Mouse (Mus musculus) layer of hippocampus, adult 18-20 months (tissue): ENCODE results near the gene Gm20696. TPM values are rescaled to one million over a fixed set of nuclear protein-coding genes. Genes with fewer than 3 reads are reported as not detected.
A peak's percentile ranks its signal among the peaks of the same experiment; 100 is the strongest.

ENCODE experiments used
- DNase-seq, 2 experiments: peaks; one replicate each; pipeline ENCODE4 v3.0.0; 2022; ENCODE audit warnings: low spot score in 2 of 2
- total RNA-seq, 2 experiments: library from RNA; stranded (reverse); gene quantifications; 2 replicates each; pipeline ENCODE4 v1.2.3; 2021

Gene Gm20696
- total RNA-seq, 2 experiments from 2014 or later: 5.7 to 7.4 TPM

DNA sequence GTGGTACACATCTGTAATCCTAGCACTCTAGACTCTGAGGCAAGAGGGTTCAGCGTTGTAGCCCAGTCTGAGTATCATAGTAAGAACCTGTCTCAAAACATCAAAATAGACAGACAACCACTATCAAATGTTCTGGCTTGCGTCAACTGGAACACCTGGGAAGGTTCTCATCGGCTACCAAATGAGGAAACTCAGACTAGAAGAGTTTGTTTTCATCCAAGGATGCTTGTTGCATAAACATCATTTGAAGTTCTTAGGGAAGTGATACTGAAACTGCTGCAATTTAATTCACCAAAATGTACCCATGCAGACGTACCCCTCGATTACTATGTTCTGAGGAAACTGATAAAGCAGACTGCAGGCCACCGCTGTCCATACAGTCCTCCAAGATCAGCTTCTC, 366.4 kb downstream of the Gm20696 start:
- no peak for DNase-seq

DNA sequence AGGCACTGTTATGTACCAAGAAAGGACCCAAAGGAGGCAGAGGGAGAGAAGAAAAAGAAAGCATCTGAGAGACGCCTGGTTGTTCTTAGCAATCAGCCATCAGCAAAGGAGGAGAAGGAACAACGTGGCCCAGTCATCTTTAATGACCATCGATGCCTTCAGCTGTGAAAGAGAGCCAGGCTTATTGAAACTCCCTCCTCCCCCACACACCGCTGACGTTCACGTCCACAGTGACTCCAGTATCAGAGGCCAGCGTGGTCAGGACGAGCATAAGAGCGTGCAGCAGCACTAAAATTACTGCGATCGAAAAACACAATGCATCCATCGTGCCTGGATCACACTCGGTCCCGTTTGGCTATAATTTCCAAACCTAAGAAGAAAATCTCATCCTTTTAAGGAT, 367.4 kb downstream of the Gm20696 start:
- peak in 1 of 2 experiments; percentile 16 for DNase-seq

- DNase-seq: no peak
These were observed 369.1 kb downstream of the Gm20696 start for GRCm38 (mm10) chr6:99297535-99297934.

DNA sequence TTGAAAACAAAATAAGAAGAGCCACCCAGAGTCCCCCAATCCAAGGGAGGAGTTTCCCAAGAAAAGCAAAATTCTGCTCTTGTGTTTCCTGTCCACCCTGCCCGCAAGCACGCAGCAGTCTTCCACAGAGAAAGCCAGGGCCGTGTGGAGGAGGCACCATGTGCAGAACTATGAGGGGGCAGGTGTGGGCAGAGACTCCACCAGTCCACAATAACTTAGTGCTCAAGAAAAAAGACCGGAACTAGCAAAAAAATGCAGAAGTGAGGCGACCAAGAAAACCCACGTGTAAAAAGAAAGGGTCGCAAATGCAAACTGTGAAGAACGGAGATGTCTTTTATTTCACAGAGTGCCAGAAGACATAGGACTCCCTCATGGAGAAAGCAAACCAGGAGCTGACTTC, 371.1 kb downstream of the Gm20696 start:
- no peak for DNase-seq

DNA sequence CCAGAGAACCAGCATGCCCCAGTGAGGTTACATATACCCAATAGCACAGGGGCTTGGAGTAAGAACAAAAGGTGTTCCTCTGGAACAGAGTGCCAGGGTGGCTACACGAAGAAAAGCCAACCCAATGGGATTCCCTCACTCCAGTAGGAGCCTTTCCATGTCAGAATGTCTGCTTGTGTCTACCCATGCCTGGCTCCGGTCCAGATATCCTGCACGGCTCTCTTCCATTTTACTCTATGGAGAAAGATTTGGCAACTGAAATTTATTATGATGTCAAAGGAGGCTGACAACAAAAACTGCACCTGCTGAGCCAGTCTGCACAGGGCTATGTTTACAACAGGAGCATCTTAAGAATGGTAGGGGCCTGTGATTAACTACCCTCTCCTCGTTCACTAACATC, 377.4 kb downstream of the Gm20696 start:
- no peak for DNase-seq

DNA sequence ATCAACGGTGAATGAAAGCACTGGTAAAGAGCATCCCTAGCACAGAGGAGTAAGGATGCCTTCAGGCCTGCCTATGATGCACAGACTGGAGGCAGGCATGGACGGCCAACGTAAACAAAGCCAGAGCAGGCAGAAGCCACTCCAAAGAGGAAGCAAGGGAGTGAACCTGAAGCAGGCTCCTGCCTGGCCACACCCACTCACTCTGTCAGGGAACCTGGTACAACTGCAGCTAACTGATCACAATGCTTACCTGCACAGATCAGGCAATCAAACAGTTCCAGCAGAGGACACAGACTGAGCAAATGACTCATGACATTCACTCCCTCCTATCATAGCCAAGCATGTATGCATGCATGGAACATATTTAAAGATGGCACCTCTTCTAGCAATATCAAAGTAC, 381.6 kb downstream of the Gm20696 start:
- DNase-seq: no peak

- no peak for DNase-seq
These were observed 382.6 kb downstream of the Gm20696 start for GRCm38 (mm10) chr6:99284019-99284418.

GRCm38 (mm10) chr6:99282866-99283657, 383.5 kb downstream of the Gm20696 start:
- no peak for DNase-seq

DNA sequence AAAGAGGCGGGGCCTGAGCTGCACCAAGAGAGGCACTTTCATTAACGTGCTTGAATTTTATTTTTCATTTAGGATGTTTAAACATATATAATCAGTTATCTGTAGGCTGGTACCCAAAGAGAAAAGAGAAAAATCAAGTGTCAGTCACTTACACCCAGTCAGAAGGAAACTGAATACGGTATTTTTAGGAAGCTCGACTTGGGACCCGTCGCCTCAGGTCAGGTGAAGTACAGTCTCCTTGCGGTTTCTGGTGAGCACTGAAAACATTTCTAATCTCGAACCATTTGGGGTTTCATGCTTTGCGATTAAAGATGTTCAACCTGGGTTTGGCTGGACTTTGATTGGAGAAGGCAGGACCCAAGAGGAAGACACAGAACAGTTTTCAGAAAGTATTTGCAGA, 385.2 kb downstream of the Gm20696 start:
- no peak for DNase-seq

- no peak for DNase-seq
These were observed 386.0 kb downstream of the Gm20696 start for GRCm38 (mm10) chr6:99280619-99281018.

DNA sequence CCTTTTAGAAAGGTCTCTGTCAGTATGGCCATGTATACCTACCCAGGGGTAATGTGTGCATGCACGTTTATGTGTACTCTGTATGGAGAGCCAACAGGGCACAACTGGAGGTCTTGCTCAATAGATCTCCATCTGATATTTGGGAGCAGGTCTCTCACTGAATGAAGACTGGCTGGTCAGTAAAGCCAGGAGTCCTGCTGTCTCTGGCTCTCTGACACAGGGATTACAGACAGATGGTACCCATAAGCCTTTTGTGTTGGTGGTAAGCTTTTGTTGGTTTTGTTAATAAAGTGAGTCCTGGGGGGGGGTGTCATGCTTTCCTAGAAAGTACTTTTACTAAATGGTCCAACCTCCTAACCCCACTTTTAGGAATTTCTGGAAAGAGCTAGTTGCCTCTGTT, 389.3 kb downstream of the Gm20696 start:
- DNase-seq: no peak

DNA sequence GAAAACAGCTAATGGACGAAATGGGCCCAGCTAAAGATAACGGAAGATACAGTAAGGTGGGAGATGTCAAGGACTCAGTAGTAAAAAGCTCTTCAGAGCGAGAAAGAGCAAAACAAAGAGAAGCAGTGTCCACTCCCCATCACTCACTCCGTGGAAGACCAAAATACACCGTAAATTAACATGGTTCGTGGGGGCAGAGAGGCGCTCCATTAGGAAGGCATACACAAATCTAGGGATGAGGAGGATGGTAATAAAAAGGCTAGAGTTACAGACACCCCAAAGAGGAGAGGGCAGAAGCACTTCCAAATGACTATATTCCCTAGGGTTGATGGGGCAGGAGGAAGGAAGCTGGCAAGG, 390.3 kb downstream of the Gm20696 start:
- no peak for DNase-seq

GRCm38 (mm10) chr6:99275381-99276296, 391.0 kb downstream of the Gm20696 start:
- DNase-seq: no peak

GRCm38 (mm10) chr6:99274667-99275066, 391.9 kb downstream of the Gm20696 start:
- DNase-seq: no peak

DNA sequence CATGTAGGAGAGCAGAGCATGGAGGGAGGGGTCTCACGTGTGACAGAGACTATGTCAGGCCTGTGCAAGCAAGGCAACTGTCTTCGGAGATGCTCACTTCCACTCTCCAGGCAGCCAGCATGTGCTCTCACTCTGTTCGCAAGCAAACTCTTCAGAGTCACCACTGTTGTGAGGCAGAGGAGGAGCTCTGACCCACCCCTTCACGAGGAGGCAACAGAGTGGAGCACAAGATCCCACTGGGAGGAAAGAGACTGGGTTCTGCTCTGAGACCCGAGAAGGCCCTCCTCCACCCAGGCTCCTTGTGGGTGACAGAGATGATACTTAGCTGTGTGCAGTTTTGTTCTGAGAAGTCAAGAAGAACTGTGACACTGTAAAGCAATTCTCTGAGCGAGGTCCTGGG, 392.4 kb downstream of the Gm20696 start:
- DNase-seq: no peak

- DNase-seq: no peak
These were observed 393.4 kb downstream of the Gm20696 start for GRCm38 (mm10) chr6:99273177-99273576.

- no peak for DNase-seq
These were observed 394.4 kb downstream of the Gm20696 start for GRCm38 (mm10) chr6:99272174-99272573.

GRCm38 (mm10) chr6:99271741-99272140, 394.9 kb downstream of the Gm20696 start:
- no peak for DNase-seq

- DNase-seq: peak in 1 of 2 experiments; percentile 46
These were observed 396.7 kb downstream of the Gm20696 start for GRCm38 (mm10) chr6:99269921-99270320.

GRCm38 (mm10) chr6:99268171-99269061, 398.2 kb downstream of the Gm20696 start:
- DNase-seq: peak; percentile 22 to 48

- peak in 1 of 2 experiments; percentile 22 for DNase-seq
These were observed 400.5 kb downstream of the Gm20696 start for GRCm38 (mm10) chr6:99265945-99266656.
